9 mouse cellular contexts compared by ENCODE assay signal in the genomic region with DNA sequence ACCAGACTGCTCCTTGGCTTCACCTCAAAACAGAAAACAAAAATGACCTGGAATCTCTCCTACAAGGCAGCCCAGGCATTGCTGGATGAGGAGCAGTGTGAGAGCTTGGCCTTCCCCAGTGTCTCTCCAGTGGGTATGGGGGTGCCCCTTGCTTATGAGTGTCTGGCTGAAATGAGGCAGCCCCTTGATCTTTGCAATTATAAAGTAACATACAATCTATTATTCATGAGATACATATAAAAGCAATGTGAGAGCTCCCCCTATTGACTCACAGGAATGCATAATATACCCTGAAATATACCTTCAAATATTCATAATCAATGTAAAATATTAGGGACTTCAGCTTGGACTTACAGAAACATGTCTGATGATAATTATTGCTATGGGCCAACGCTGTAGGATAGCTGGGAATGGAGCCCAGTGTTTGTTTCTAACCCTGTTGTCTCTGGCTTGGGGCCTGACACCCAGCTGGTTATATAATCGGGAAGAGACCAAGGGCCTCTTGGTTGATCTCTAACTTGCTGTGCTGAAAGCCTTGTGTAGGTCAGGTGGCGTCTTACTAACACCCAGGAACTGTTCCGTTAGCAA. TPM values are rescaled to one million over a fixed set of nuclear protein-coding genes. Genes with fewer than 3 reads are reported as not detected.
DNase-seq lines count a peak whose midpoint lies in the region; TF ChIP-seq lines count a peak whose summit lies in the region.
"Had no signal": no experiment of that assay in that cellular context is flagged by ENCODE, and none has a peak within 500 bp of the region (broad histone marks: within the 10 kb centered on the region; RNA-seq: fewer than 3 reads in every experiment).

No protein-coding gene starts in this region.

- TF ChIP-seq CTCF in left cerebral cortex, adult 2 months (IDR thresholded peaks at IDR 0.05) = peak; percentile 62

- H3K4me3 ChIP-seq in left cerebral cortex, adult 2 months = no peak overlapping the region
- H3K4me3 ChIP-seq: limb, embryonic 13.5 days had no signal

- intact Hi-C loops in left cerebral cortex, adult 2 months (cut with DNase I) = loop anchor here (1.0 to 10.0 kb wide), 2 partner anchors 287 to 371 kb away; no protein-coding TSS in a partner anchor

- peak; percentile 63 to 80 for DNase-seq in cerebellum, postnatal 10 days
- no peak for DNase-seq in cerebellum, adult 18-20 months
- DNase-seq in left cerebral cortex, adult 2 months (ENCODE audit: extremely low spot score in 1 of 2, low spot score in 2 of 2) = no peak
- DNase-seq in left cerebral cortex, adult 11 months (ENCODE audit: low spot score) = no peak
- peak; percentile 37 for DNase-seq in brain, adult 2 months (ENCODE audit: low read depth, low spot score)
- peak; percentile 60 for DNase-seq in kidney, postnatal 14 days
- DNase-seq in thymus, postnatal 4 days = no peak
- DNase-seq in urinary bladder, postnatal 25 days (ENCODE audit: low spot score) = no peak

- no peak overlapping the region for H3K27ac ChIP-seq in left cerebral cortex, adult 2 months
- H3K27ac ChIP-seq: limb, embryonic 13.5 days had no signal

RNA-seq across cellular contexts. Expression of gene Eya4, which starts 52.9 kb away (rescaled TPM):
- 1 to 10 TPM; 5.1 to 5.3 TPM for total RNA-seq in left cerebral cortex, adult 2 months (2021)

Comparison
In these comparisons a context has a peak if more than half of its experiments do, and no peak if none do; other contexts are left out.
1. DNase-seq: peak in cerebellum, postnatal 10 days (2 of 2), brain, adult 2 months (single experiment) and kidney, postnatal 14 days (single experiment); none in cerebellum, adult 18-20 months (0 of 2), left cerebral cortex, adult 2 months (0 of 2), left cerebral cortex, adult 11 months (single experiment), thymus, postnatal 4 days (single experiment) and urinary bladder, postnatal 25 days (single experiment).